Mouse (Mus musculus): ENCODE data around the gene Gm11027.
"Not testable (repeated sequence)": the region's sequence is repeated elsewhere in the genome, so short reads cannot be mapped to it uniquely, and the experiment has no call there.

Gene Gm11027

DNA sequence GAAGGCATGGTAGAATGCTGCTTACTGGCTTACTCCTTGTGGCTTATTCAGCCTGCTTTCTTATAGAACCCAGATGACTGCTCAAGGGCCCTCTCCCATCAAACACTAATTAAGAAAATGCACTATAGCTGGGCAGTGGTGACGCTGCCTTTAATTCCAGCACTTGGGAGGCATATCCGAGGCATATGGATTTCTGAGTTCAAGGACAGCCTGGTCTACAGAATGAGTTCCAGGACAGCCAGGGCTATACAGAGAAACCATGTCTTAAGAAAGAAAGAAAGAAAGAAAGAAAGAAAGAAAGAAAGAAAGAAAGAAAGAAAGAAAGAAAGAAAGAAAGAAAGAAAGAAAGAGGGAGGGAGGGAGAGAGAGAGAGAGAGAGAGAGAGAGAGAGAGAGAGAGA lies at the start of gene Gm11027:
Gm11027 (plus strand) TSS at position 301 of the 400 bp plus-strand sequence.
- not testable (repeated sequence) for DNase-seq (ENCODE audit: low read depth, low spot score)

DNA sequence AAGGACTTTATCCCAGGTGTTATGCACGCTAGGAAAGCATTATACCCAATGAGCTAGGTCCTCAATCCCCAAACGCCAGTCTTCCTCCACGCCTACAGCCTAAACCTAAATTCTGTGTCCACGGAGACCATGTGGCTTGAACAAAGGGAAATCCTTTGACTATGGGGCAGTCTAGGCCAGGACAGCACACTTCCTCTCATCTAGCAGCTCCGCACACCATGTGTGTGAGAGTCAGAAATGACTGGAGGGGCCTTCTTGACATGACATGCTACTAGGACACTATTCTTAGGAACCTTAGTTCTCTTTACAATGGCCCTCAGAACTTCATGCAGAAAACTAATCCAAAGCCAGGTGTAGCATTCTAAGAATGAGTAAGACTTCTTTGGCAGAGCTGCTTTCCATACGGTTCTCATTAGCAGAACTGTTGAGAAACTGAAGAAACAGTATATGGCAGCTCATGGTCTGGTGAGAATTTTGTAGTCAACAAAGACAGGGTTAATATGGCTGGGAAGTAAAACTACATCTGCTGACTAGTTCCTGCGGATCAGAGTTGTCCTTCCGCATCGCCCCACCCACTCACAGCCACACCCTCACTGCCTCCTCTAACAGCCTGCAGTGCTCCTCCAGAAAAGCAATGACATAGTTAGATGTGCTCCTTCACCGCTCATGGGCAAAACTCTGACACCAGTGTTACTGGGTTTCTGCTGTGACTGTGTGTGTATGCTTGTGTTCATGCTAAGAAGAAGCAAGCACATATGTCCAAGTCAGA lies 48.7 kb upstream of the Gm11027 start:
- no peak for DNase-seq (ENCODE audit: low read depth, low spot score)

DNA sequence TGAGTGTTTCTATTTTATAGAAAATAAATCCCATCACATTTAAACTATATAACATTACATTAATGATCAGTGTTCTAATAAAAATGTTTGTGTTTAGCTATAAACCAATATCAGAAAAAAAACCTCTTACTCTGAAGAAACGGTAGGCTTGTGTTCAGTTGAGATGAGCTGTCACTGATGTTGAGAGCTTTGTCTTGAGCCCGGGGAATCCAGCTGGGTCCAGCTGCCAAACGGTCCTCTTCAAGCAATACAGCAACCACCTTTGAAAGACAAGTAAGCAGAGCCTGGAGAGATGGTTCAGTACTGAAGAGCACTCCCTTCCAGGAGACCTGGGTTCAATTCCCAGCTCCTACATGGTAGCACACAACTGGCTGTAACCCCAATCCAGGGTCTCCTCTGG lies 45.7 kb upstream of the Gm11027 start:
- DNase-seq (ENCODE audit: low read depth, low spot score) = no peak

DNA sequence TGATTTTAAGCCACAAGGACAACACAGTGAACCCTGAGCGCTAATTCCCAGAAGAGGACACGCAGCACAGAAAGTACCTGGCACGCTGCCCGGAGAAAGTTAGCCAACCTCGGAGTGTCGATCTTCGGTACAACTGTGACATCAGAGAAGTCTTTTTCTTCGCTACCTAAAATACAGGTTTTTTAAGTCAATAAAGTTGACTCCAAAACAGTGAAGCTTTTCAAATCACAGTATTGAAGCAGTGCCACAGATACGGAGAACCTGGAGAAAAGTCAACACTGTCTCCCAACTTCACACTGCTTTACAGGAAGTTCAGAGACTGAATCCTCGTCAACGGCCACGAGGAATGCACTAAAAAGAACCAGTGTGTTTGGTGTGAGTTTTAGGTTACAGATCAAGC lies 43.6 kb upstream of the Gm11027 start:
- no peak for DNase-seq (ENCODE audit: low read depth, low spot score)

DNA sequence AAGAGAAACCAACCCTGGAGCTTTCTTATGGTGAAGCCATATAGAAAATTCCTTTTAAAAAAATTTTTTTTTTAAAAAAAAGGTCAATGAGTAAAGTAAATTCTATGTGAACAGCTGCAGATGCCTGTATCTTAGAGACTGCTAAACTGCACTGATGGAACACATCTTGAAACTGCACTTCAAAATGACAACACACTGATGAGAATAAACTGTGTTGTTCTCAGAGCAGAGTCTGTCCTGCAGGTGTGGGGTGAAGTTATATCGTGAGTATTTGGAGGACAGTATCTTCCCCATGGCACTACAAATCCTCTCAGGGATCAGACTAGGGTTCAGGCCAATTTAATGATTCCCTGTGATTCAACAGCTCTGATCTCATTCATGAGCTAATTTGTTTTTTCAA lies 43.1 kb upstream of the Gm11027 start:
- no peak for DNase-seq (ENCODE audit: low read depth, low spot score)

DNA sequence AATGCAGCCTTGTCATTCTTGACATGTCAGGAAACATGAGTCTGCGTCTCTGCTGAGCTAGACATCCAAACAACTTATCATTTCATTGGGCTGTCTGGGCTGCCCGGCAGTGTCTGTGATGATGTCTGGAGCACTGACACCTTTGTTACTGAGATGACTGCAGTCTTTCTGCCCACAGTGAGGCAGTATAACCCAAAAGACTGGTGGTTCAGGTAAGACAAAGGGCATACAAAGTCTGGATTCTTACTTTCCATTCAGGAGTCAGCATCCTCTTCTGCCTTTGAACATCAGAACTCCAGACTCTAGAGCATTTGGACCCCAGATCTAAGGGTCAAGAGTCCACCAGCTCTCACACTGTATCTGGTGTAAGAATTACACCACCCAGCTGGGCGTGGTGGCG lies 39.8 kb upstream of the Gm11027 start:
- peak; percentile 11 for DNase-seq (ENCODE audit: low read depth, low spot score)

DNA sequence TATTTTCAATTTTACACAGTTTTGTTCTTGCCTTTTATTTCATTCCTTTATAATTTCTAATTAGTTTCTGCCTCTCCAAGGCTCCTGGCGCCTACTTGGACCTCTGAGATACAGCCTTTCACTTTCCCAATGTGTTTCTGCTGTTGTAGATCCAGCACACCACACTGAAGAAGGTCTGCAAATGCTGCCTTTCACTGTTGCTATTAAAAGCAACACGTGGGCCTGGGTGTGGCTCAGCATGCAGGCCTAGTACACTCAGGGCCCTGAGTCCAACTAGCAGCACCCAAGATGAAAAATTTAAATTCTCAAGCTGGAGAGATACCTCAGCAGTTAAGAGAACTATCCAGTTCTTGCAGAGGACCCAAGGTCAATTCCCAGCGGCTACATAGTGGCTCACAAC lies 38.5 kb upstream of the Gm11027 start:
- no peak for DNase-seq (ENCODE audit: low read depth, low spot score)

DNA sequence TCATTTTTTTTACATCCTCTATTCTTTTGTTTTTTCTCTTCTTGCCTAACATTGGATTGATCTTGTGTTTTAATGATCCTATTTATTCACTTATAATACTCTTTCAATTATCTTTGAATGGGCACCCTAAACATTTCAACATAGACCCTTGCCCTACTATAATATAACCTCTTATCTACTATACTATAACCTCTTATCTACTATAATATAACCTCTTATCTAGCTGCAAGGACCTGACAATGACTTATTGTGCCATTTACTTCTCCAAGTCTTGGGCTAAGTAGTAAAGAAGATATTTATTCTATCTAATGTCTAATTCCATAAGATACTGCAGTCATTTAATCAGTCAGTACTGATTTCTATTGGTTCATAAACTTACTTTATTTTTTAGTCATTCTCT lies 36.8 kb upstream of the Gm11027 start:
- no peak for DNase-seq (ENCODE audit: low read depth, low spot score)

DNA sequence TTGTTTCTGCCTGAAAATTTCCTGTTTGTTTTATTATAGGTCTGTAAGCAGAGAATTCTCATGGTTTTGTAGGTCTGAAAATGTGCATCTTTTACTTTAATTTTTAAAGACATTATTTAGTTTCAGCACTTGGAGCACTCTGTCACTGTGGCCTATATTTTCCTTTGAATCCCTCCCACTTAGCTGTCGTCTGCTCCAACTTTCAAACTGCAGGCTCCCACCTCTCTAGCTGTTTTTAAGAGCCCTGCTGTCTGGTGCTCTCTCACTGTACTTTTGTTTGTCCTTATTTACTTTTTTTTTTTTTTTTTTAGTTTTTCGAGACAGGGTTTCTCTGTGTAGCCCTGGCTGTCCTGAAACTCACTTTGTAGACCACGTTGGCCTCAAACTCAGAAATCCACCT lies 36.4 kb upstream of the Gm11027 start:
- no peak for DNase-seq (ENCODE audit: low read depth, low spot score)

DNA sequence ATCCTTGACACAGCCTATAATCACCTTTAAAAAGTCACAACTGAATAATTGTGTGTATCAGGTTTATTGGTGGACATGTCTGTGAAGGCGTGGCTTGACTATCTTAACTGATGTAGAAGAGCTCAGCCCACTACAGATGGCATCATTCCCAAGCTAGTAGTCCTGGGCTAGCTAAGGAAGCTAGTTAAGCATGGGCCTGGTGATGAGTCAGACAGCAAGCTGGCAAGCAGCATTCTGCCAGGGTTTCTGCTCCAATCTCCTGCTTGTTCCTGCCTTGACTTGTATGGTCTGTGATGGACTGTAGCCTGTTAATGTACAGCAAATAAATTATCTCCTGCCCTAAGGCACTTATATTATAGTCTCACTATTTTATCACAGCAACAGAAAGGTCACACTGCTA lies 30.6 kb upstream of the Gm11027 start:
- no peak for DNase-seq (ENCODE audit: low read depth, low spot score)

DNA sequence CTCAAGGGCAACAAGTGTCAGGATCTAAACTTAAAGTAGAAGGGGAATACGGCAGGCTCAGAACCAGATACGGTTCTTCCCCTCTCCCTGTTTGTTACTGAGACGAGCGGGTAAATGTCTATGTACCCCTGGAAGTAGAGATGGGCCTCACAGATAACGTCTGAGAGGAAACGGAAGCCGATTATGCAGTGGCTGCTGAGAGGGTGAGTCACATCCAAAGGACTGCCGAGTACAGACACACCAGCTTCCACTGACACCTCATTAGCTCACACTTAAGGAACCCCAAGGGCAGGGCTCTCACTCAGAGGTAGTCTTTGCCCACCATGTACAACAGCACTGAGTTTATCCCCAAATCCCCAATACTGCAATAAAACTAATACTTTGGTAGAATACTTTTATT lies 20.5 kb upstream of the Gm11027 start:
- DNase-seq (ENCODE audit: low read depth, low spot score) = no peak

DNA sequence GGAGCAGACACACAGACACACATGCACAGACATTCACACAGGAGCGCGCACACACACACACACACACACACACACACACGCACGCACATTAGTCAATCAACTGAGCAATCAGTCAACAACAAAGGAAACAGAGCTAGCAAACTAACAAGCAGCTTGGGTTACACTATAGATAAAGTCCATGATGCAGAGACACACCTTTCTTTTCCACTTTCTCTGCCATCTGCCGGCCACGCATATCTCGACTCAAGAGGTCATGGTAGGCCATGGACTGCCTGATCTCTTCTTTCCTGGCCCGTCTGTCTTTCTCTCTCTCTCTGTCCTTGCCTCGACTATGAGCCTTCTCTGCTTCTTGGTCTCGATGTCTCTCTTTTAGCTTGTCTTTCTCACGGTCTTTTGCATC lies 19.6 kb upstream of the Gm11027 start:
- no peak for DNase-seq (ENCODE audit: low read depth, low spot score)

DNA sequence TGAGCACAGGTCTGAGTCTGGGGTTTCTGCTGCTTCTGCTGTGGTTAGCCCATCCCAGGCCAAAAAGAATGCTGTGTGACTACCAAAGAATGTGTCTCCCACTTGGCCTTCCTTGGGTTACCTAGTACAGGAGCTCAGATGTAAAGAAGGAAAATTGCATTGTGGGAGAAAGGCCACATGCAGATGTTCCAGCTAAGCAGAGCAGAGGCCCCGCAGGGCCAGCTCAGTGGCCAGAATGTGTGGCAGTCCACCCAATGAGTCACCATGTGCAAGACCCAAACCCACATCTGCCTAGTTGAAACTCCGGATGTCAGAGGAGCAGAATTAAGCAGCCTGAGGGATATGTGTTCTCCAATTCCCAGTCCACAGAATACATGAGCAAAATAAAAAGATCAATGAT lies 16.9 kb upstream of the Gm11027 start:
- DNase-seq (ENCODE audit: low read depth, low spot score) = no peak

DNA sequence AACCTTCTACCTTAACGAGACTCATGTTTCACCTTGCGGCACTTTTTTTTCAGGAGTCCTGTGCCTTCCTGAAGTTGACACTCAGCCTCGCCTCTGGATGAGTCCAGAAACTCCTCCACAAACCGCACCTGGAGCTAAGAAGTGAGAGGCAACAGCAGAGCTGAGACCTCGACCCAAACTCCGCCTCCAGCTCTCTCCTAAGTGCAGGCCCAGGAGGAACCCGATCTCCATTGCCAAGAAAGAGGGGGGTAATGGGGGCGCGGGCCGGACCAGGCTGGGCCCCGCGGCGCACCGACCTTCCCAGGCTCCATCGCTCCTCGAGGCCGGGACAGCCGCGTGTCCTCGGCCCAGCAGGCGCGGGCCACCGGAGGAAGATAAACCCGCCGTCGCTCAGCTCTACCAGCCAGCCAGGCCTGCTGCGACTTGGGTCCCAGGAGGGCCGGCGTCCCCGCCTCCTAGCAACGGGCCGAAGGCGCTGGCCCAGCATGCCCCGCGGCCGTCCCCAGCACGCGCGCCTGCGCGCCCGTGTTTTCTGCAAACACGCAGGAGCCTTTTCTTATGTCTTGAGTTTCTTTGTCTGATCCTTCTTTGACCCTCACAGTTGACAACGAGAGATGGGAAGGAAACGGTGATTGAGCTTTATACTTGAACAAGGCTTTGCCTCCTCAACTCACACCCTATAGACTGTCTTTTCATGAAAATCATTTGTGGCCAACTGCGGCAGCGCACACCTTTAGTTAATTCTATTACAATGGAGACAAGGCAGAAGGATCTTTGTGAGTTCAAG lies 12.4 kb upstream of the Gm11027 start, which contains the start of gene Wdr60:
Wdr60 (minus strand) TSS at position 468 of the 787 bp plus-strand sequence.
- DNase-seq (ENCODE audit: low read depth, low spot score) = peak; percentile 90

DNA sequence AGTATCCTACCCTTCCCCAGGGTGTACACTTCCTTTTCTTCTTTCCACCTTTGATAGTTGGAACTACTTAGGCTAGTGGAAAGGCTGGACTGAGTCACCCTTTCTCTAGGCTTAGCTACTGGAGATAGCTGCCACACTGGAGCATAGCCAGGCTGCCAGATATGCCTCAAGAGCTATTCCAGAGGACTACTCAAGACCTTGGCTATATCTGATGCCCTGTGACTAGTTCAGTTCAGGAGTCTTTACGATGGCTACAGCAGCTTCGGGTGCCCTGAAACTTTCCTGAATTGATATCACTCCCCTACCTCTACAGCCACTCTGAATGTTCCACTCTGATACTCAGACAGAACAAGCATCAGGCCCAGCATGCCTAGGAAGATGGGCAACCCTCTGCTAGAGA lies 10.4 kb upstream of the Gm11027 start:
- DNase-seq (ENCODE audit: low read depth, low spot score) = no peak

DNA sequence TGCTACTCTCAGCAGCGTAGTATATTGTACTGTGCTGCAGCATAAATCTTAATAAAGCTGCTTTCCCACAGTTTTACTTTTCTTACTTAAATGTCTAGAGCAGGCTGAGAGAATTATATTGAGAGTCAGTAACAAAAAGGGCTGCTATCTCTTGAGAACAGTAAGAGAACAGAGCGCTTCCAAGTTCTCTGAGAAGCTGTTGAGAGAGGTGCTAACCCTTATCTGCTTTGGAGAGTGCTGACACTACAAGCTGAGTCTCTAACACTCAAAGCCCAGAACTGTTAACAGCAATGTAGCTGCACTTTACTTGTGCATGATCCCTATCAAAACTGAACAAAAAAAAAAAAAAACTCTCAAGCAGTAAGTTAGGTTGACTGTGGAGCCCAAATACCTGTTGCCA lies 9.9 kb upstream of the Gm11027 start:
- DNase-seq (ENCODE audit: low read depth, low spot score) = no peak

DNA sequence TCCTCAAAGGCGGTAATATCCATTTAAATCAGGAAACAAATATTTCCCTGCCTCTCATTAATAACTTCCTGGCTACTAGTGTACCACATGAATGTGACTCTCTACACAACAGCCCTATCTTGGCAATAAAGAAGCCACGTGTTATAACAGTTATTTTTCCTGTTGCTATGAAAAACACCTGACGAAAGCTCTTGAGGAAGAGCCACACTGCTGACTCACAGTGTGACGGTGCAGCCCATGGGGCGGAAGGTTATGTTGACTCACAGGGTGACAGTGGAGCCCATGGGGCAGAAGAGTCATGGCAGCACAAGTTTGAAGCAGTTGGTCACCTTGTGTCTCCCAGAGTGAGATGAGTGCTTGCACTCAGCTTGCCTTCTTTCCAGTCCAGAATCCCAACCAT lies 5.7 kb upstream of the Gm11027 start:
- no peak for DNase-seq (ENCODE audit: low read depth, low spot score)

DNA sequence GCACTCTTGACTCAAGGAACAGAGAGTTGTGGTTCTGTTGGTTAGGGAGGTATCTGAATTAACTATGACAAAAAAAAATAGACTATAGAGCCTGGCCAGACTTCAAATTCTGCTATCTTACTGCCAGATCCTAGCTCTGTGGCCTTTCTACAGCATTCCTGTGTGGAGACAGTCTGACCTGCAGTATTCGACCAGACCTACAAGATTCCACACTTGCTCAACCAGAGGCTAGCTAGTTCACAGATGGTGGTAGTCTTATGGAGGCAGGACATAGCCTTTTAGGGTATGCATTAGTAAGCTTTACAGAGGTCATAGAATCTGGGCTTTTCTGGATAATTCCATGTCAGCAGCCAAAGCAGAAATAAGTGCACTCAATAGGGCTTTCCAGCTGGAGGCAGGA lies 4.6 kb upstream of the Gm11027 start:
- no peak for DNase-seq (ENCODE audit: low read depth, low spot score)

DNA sequence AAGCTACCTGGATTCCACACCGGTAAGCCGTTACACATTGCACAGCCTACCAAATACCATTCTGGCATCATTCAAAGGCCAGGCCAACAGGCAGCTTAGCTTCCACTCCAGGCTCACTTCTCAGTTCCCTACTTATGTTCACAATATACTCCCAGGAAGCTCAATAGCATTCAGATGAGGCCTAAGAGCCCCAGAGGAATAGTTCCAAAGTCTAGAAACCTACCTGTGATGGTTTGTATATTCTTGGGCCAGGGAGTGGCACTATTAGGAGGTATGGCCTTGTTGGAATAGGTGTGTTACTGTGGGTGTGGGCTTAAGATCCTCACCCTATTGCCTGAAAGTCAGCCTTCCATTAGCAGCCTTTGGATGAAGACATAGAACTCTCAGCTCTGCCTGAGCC lies 4.1 kb upstream of the Gm11027 start:
- no peak for DNase-seq (ENCODE audit: low read depth, low spot score)

DNA sequence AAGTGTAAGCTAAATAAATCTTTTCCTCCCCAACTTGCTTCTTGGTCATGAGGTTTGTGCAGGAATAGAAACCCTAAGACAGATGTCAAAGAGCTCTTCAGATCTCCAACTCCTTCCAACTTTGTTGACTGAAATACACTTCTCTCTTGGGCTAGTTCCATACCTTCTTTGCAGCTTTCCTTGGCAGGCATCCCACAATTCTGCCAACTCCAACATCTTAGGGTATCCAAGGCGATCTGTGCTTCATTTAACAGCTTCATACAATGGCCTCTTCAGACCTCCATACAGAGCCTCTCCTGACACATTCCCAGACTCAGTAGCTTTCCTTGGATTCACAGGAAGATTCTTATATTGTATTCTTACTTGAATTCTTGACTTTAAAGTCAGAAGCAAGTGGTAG lies 1.5 kb upstream of the Gm11027 start:
- no peak for DNase-seq (ENCODE audit: low read depth, low spot score)

DNA sequence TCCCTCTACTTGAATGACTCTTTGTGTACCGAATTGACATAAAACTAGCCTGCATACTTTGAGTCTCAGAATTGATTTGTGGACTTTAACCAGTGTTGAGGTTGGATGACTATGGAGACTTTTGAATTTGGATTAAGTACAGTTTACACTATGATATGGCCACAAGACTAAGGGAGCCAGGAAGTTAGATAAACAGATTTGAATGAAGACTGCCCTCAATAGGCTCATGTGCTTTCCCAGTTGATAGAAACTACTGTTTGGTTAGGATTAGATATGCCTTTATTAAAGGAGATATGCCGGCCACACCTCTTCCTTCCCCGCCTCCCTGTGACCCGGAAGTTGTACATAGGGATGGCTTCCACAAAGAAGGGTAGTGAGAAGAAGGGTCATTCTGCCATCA lies 445 bp downstream of the Gm11027 start:
- DNase-seq (ENCODE audit: low read depth, low spot score) = no peak

DNA sequence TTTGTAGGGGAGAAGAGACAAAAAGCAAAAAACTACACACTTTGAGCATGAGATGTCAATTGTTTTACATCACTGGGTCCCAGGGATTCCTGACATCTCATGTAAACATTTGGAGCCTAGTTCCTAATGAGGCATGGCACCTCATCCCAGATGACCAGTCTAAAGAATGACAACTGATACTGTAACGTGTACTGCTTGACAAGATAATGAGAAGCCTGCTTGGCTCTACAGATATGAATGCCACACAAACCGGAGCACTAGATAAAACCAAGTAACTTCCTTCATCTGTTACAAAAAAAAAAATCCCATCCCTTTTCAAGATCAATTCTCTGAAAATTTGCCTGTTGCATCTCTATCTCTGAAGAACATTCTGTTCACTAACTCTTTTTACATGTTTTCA lies 1.8 kb downstream of the Gm11027 start:
- DNase-seq (ENCODE audit: low read depth, low spot score) = no peak

DNA sequence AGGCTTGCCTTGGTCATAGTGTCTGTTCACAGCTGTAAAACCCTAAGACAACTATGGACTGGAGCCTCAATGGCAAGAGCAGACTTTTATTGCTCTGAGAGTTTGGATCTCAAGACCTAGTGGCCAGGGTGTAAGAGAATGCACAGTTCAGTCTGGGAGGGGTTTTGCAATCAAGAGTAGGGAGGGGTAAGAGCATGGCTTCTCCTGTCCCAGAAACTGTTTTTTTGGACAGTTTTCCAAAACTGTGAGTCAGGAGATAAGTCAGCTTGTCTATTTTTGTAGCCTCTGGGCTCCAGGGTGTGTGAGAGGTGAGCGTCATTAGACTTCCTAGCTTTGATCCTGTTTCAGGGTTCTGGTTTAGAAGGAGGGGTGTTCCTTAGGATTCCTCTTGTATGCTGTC lies 3.4 kb downstream of the Gm11027 start:
- DNase-seq (ENCODE audit: low read depth, low spot score) = no peak
